Mouse (Mus musculus): ENCODE data around the gene Apobec2. TPM values are rescaled to one million over a fixed set of nuclear protein-coding genes. Genes with fewer than 3 reads are reported as not detected.

Apobec2 gene
- polyA plus RNA-seq, 1 experiment = 122 TPM

- no peak overlapping the region for H3K4me3 ChIP-seq
- TF ChIP-seq MYOG (IDR thresholded peaks at IDR 0.05; ENCODE audit: control insufficient read depth in 1 of 3, insufficient read depth in 1 of 3, insufficient read length in 2 of 3, low read depth in 2 of 3) = no peak
- TF ChIP-seq TCF12 (IDR thresholded peaks at IDR 0.05; ENCODE audit: insufficient read depth, poor library complexity, severe bottlenecking) = no peak
- TF ChIP-seq REST (IDR thresholded peaks at IDR 0.05; ENCODE audit: insufficient read depth, insufficient read length) = no peak
- TF ChIP-seq USF1 (IDR thresholded peaks at IDR 0.05; ENCODE audit: low read depth) = no peak
- TF ChIP-seq MYOD1 (IDR thresholded peaks at IDR 0.05; ENCODE audit: control insufficient read depth in 1 of 3, insufficient read length in 2 of 3, low read depth in 2 of 3) = no peak
- H3K36me3 ChIP-seq (ENCODE audit: control insufficient read depth, insufficient read depth) = no peaks in the 10 kb centered on the region
- no peaks in the 10 kb centered on the region for H3K79me2 ChIP-seq (ENCODE audit: control insufficient read depth, insufficient read depth)
- no peaks in the 10 kb centered on the region for H3K27me3 ChIP-seq (ENCODE audit: control insufficient read depth, insufficient read depth, insufficient read length)
- no peak overlapping the region for H3K4me2 ChIP-seq (ENCODE audit: low read depth)
- H3ac ChIP-seq (ENCODE audit: control insufficient read depth, insufficient read length) = no peak overlapping the region
These were observed 10.9 kb upstream of the Apobec2 start for GRCm38 (mm10) chr17:48443542-48444145.

- no peak overlapping the region for H3ac ChIP-seq (ENCODE audit: control insufficient read depth, insufficient read length)
- no peak overlapping the region for H3K4me2 ChIP-seq (ENCODE audit: low read depth)
- H3K27me3 ChIP-seq (ENCODE audit: control insufficient read depth, insufficient read depth, insufficient read length) = no peaks in the 10 kb centered on the region
- H3K4me3 ChIP-seq = no peak overlapping the region
- no peaks in the 10 kb centered on the region for H3K79me2 ChIP-seq (ENCODE audit: control insufficient read depth, insufficient read depth)
- no peaks in the 10 kb centered on the region for H3K36me3 ChIP-seq (ENCODE audit: control insufficient read depth, insufficient read depth)
- TF ChIP-seq POLR2AphosphoS2 (IDR thresholded peaks at IDR 0.05; ENCODE audit: insufficient read length, low read depth) (no peak), TCF3 (IDR thresholded peaks at IDR 0.05; ENCODE audit: insufficient read length, low read depth) (no peak), SRF (IDR thresholded peaks at IDR 0.05; ENCODE audit: control insufficient read depth, insufficient read length, low read depth) (no peak), MYOD1 (IDR thresholded peaks at IDR 0.05; ENCODE audit: control insufficient read depth in 1 of 3, insufficient read length in 2 of 3, low read depth in 2 of 3) (no peak), MAX (IDR thresholded peaks at IDR 0.05; ENCODE audit: low read depth) (no peak), POLR2A (IDR thresholded peaks at IDR 0.05; ENCODE audit: insufficient read length, low read depth) (no peak), REST (IDR thresholded peaks at IDR 0.05; ENCODE audit: insufficient read depth, insufficient read length) (no peak), USF1 (IDR thresholded peaks at IDR 0.05; ENCODE audit: low read depth) (no peak), CEBPB (IDR thresholded peaks at IDR 0.05; ENCODE audit: insufficient read depth, poor library complexity, severe bottlenecking) (no peak)
These were observed 10.2 kb upstream of the Apobec2 start for GRCm38 (mm10) chr17:48442745-48443457.

- no peaks in the 10 kb centered on the region for H3K36me3 ChIP-seq (ENCODE audit: control insufficient read depth, insufficient read depth)
- no peak overlapping the region for H3ac ChIP-seq (ENCODE audit: control insufficient read depth, insufficient read length)
- TF ChIP-seq MYOD1 (IDR thresholded peaks at IDR 0.05; ENCODE audit: control insufficient read depth in 1 of 3, insufficient read length in 2 of 3, low read depth in 2 of 3) (peak; percentile 26 to 86 (median 80)), TCF3 (IDR thresholded peaks at IDR 0.05; ENCODE audit: insufficient read length, low read depth) (no peak), REST (IDR thresholded peaks at IDR 0.05; ENCODE audit: insufficient read depth, insufficient read length) (no peak), TCF12 (IDR thresholded peaks at IDR 0.05; ENCODE audit: insufficient read depth, poor library complexity, severe bottlenecking) (peak; percentile 23), MAX (IDR thresholded peaks at IDR 0.05; ENCODE audit: low read depth) (no peak), USF1 (IDR thresholded peaks at IDR 0.05; ENCODE audit: low read depth) (no peak), MYOG (IDR thresholded peaks at IDR 0.05; ENCODE audit: control insufficient read depth in 1 of 3, insufficient read depth in 1 of 3, insufficient read length in 2 of 3, low read depth in 2 of 3) (peak in 2 of 3 experiments; percentile 40 to 75), SRF (IDR thresholded peaks at IDR 0.05; ENCODE audit: control insufficient read depth, insufficient read length, low read depth) (no peak), POLR2AphosphoS2 (IDR thresholded peaks at IDR 0.05; ENCODE audit: insufficient read length, low read depth) (no peak), POLR2A (IDR thresholded peaks at IDR 0.05; ENCODE audit: insufficient read length, low read depth) (no peak), CEBPB (IDR thresholded peaks at IDR 0.05; ENCODE audit: insufficient read depth, poor library complexity, severe bottlenecking) (no peak), E2F4 (IDR thresholded peaks at IDR 0.05; ENCODE audit: insufficient read depth) (no peak)
- no peak overlapping the region for H3K4me3 ChIP-seq
- peak overlapping the region; percentile 49 for H3K4me2 ChIP-seq (ENCODE audit: low read depth)
- no peaks in the 10 kb centered on the region for H3K27me3 ChIP-seq (ENCODE audit: control insufficient read depth, insufficient read depth, insufficient read length)
- H3K79me2 ChIP-seq (ENCODE audit: control insufficient read depth, insufficient read depth) = no peaks in the 10 kb centered on the region
These were observed 4.7 kb upstream of the Apobec2 start for GRCm38 (mm10) chr17:48437421-48437911.

- Histone ChIP-seq H3K4me3 (no peak overlapping the region), H3K36me3 (ENCODE audit: control insufficient read depth, insufficient read depth) (no peaks in the 10 kb centered on the region), H3ac (ENCODE audit: control insufficient read depth, insufficient read length) (no peak overlapping the region), H3K4me2 (ENCODE audit: low read depth) (peak overlapping the region; percentile 49), H3K27me3 (ENCODE audit: control insufficient read depth, insufficient read depth, insufficient read length) (no peaks in the 10 kb centered on the region), H3K79me2 (ENCODE audit: control insufficient read depth, insufficient read depth) (no peaks in the 10 kb centered on the region)
- TF ChIP-seq CEBPB (IDR thresholded peaks at IDR 0.05; ENCODE audit: insufficient read depth, poor library complexity, severe bottlenecking) (no peak), POLR2A (IDR thresholded peaks at IDR 0.05; ENCODE audit: insufficient read length, low read depth) (no peak), POLR2AphosphoS2 (IDR thresholded peaks at IDR 0.05; ENCODE audit: insufficient read length, low read depth) (no peak), MYOG (IDR thresholded peaks at IDR 0.05; ENCODE audit: control insufficient read depth in 1 of 3, insufficient read depth in 1 of 3, insufficient read length in 2 of 3, low read depth in 2 of 3) (no peak), USF1 (IDR thresholded peaks at IDR 0.05; ENCODE audit: low read depth) (no peak), SRF (IDR thresholded peaks at IDR 0.05; ENCODE audit: control insufficient read depth, insufficient read length, low read depth) (no peak)
These were observed 3.8 kb upstream of the Apobec2 start for GRCm38 (mm10) chr17:48436487-48436886.

All from myocyte (in vitro differentiated cells).